Mouse (Mus musculus) retina, postnatal 7 days (tissue): Measurements from ENCODE around the gene 9430015G10Rik.

Experiments
- DNase-seq: peaks from one replicate; pipeline ENCODE4 v3.0.0-alpha.2; 2012; ENCODE audit warnings: low read depth, low spot score

9430015G10Rik gene

GRCm38 (mm10) chr4:156109570-156110331 lies at the start of gene 9430015G10Rik:
Gene 9430015G10Rik, plus strand, starts transcription at chr4:156109982.
- peak; percentile 97 for DNase-seq

GRCm38 (mm10) chr4:156063861-156064509 lies 45.8 kb upstream of the 9430015G10Rik start:
- no peak for DNase-seq

GRCm38 (mm10) chr4:156064510-156064897 lies 45.3 kb upstream of the 9430015G10Rik start:
- no peak for DNase-seq

- DNase-seq: no peak
These were observed 44.5 kb upstream of the 9430015G10Rik start for GRCm38 (mm10) chr4:156065156-156065894.

- DNase-seq: no peak
These were observed 42.4 kb upstream of the 9430015G10Rik start for GRCm38 (mm10) chr4:156067256-156067949.

- DNase-seq: no peak
These were observed 40.1 kb upstream of the 9430015G10Rik start for GRCm38 (mm10) chr4:156069701-156070100.

- no peak for DNase-seq
These were observed 39.5 kb upstream of the 9430015G10Rik start for GRCm38 (mm10) chr4:156070276-156070675.

GRCm38 (mm10) chr4:156070716-156071115 lies 39.1 kb upstream of the 9430015G10Rik start:
- no peak for DNase-seq

GRCm38 (mm10) chr4:156076911-156077382 lies 32.8 kb upstream of the 9430015G10Rik start:
- DNase-seq: no peak

GRCm38 (mm10) chr4:156077499-156078301 lies 32.1 kb upstream of the 9430015G10Rik start:
- no peak for DNase-seq

- no peak for DNase-seq
These were observed 27.1 kb upstream of the 9430015G10Rik start for GRCm38 (mm10) chr4:156082621-156083234.

GRCm38 (mm10) chr4:156083348-156083747 lies 26.4 kb upstream of the 9430015G10Rik start:
- DNase-seq: no peak

GRCm38 (mm10) chr4:156084096-156084879 lies 25.5 kb upstream of the 9430015G10Rik start:
- no peak for DNase-seq

GRCm38 (mm10) chr4:156085256-156085655 lies 24.5 kb upstream of the 9430015G10Rik start:
- DNase-seq: no peak

GRCm38 (mm10) chr4:156087398-156088087 lies 22.2 kb upstream of the 9430015G10Rik start:
- DNase-seq: no peak

- no peak for DNase-seq
These were observed 18.5 kb upstream of the 9430015G10Rik start for GRCm38 (mm10) chr4:156091236-156091635.

- no peak for DNase-seq
These were observed 17.0 kb upstream of the 9430015G10Rik start for GRCm38 (mm10) chr4:156092765-156093164.

GRCm38 (mm10) chr4:156093758-156094157 lies 16.0 kb upstream of the 9430015G10Rik start:
- no peak for DNase-seq

GRCm38 (mm10) chr4:156096191-156096590 lies 13.6 kb upstream of the 9430015G10Rik start:
- no peak for DNase-seq
